Mouse (Mus musculus): ENCODE results near the gene Cryl1.

Gene Cryl1

DNA sequence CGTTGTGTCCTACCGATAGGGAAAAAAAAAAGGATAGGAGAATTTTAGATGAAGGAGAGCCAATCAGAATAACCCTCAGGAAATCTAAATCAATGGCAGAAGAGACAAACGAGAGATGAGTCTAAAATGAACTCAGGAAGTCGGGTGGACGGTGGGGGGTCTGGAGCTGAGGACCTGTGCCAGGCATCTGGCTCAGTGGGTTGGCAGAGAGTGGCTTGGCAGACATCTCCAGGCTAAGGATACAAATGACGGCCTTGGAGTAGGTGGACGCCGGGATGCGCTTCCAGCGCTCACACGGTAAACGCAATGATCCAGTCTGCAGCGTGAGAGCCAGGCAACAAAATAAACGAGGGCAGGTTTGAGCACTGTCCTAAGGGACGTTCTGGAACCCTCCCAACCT, 68.7 kb downstream of the Cryl1 start:
- in situ Hi-C loops (cut with MboI, MseI) = loop anchor here (10.0 kb wide), 1 partner anchor 815 kb away; no protein-coding TSS in a partner anchor

DNA sequence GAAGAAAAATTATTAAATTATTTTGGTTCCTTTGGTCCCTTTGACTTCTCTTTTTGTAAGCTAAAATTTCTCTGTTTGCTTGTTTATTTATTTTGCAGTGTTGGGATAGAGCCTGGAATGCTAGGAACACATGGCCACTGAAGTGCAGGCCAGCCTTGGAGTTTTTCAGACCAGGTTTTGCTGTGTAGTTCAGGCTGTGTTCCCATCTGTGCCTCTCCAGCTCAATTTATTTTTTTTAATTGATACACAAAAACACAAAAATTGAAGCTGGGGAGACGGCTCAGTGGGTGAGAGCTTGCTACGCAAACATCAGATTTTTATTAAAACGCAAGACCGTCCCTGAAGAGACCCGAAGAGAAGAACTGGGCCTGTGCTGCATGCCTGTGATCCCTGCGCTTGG, 71.6 kb downstream of the Cryl1 start:
- in situ Hi-C loops (cut with MboI, MseI) = loop anchor here (10.0 kb wide), 1 partner anchor 818 kb away; no protein-coding TSS in a partner anchor

DNA sequence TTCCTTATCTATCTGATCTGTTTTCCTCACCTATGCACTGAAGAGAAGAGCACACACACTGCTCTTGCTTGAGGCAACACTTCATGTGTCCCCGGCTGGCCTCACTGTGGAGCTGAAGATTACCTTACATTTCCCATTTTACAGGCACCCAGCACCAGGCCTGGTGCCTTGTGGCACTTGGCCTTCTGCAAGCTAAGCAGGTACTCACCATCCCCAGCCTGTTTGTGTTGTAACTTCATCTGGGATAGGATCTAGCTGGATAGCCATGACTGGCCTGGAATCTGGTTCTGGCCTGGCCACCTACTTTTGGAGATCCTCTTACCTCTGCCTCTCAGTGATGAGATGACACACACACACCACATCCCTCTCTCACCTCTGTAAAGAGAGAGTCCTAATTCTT, 79.5 kb downstream of the Cryl1 start:
- in situ Hi-C loops (cut with MboI, MseI) = no loop called here

DNA sequence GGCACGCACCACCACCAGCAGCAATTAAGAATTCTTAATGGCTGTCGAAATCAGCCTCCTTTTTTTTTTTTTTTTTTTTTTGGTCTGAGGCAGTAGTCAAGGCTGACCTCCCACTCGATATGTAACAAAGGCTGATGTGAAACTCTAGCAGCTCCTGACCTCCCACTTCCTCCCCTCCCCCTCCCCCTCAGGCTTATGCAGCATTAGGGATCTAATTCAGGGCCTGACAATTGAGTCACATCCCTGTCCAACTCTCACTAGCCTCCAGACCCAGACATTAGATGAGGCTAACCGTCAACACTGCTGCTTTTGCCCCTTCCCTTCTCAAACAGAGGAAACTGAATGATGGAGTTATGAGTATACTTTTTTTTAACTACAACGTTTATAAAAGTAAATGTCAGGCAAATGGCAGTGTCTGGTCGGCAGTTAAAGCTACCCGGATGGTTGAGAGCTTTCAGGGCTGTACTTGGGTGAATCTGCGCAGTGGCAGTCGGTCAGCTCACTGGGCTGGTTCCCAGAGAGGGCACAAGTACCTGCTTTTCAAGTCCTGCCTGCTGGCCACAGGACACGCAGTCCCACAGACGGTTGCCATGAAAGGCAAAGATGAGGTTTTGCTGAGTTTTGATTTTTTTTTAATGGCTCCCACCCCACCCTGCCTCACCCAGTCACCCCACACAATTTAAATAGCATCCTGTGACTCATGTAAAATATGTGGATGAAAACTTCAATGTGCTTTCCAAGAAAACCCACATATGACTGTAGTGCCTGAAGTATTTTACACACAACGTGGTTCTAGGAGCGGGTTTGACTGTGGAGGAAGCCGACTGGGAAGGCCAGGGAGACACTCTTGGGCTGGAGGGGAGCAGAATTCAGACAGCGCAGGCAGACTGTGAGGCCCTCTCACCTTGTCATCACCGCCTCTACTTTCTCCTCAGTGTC, 81.4 kb downstream of the Cryl1 start:
- in situ Hi-C loops (cut with MboI, MseI) = no loop called here

DNA sequence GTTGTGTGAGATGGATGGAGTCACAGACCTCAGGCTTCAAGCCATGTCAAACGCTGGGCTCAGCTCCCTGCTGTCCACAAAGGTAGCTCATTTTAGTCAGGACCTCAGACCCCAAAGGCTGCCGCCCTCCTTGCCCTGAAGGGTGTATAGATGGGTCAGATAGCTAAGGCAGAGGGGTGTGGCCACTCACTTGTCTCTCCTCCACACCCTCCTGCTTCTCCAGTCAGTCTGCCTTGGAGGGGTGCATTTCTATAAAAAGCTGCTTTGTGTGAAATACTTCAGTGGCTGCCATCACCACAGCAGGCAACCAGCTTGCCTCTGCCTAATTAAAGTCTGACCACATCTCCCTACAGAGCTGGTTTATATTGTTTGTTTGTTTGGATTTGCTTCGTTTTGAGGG, 82.4 kb downstream of the Cryl1 start:
- in situ Hi-C loops (cut with MboI, MseI) = no loop called here

DNA sequence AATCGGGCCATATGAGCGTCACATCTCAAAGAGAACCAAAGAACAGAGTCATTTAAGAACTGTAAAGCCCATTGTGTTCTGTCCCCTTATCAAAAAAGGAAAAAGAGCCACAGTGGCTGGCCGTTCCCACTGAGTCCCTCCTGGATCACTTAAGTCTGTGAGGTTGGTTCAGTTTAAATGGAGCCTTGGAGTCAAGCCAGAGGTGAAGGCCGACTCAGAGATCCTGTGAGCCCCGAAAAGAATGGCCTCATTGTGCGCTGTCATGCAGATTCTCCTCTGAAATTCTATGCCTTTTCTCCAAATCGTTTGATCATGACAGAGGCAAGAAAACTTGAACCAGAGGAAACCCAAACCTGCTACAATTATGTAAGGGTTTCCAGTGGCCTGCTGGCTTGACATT, 82.8 kb downstream of the Cryl1 start:
- in situ Hi-C loops (cut with MboI, MseI) = no loop called here

DNA sequence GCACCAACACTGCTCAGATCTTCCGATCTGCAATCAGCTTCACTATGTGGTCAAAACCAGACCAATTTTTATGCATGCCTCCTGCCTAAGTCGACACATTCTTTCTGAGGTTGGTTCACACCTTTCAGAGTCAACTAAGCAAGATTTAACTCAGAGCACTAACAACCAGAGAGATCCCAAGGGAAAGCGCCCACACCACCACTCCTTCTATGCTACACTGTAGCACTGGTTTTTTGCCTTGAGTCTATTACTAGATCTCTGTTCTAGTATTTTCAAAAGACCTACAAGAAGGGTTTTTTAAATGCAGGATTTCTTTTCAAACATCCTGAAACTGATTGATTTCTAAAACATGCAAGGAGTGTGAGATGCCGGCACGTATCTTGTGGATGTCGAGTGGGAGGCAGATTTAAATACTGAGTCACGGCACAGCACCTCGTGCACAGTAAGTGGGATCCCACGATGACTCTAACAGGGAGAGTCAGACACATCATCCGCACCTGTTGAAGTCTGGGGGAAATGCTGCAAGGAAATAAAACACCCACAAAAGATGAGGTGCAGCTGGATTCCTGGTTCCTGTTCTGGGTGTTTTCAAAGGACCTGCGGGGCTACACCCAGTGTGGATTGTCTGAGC, 96.6 kb downstream of the Cryl1 start:
- in situ Hi-C loops (cut with MboI, MseI) = no loop called here

DNA sequence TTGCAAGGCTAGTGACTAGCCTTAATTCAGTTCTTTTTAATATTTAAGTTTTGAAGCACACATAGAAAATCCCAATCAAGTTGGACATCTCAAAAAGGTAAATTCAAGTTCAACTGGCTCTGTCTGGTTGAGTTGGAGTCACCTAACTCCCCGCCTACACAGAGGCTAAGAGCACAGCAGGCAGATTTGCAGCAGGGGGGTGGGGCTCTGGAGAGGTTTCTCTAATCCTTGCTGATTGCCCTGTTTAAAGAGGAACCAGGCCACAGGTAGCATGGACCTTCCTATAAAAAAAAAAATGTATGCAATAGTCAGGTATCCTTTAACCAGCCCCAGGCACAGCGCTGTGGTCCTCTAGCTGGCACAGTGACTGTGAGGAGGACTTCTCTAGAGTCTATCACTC, 97.8 kb downstream of the Cryl1 start:
- in situ Hi-C loops (cut with MboI, MseI) = no loop called here

DNA sequence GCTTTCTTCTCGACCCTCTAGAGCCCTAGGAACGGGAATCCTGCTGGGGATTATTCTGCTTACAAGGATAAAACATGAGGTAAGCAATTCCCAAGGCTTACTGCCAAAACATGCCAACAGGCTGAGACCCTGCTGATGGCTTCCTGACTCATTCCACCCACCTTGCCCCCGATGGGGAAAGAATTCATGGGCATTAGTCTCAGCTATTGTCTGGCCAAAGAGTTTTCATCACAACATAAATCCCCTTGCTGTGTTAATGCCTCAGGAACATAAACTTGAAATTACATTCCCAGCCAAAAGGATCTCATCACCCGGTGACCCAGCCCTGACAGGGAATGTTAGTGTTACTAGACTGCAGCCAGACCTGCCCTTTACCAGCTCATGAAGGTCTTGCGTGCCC, 100.7 kb downstream of the Cryl1 start:
- in situ Hi-C loops (cut with MboI, MseI) = no loop called here

DNA sequence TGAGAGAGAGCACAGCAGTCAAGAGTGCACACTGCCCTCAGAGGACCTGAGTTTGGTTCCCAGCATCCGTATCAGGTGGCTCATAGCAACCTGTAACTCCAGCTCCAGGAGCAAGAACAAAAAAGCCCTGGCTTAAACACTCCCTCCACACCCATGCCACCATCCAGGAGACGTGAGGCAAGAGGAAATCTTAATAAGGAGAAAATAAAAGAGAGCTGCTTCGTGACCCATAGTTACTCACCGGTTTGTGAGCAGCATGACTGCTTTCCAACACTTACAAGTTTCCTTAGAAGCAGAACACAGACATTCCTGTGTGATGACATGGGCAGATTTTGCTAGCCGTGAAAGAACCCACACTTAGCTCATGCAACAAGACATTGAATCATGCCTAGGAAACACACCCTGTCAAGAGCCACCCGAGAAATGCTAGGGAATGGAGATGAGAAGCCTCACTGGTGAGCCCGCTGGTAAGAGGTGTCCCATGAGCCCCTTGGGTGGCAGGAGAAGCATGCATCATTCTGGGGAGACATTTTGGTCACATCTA, 106.9 kb downstream of the Cryl1 start:
- in situ Hi-C loops (cut with MboI, MseI) = no loop called here

DNA sequence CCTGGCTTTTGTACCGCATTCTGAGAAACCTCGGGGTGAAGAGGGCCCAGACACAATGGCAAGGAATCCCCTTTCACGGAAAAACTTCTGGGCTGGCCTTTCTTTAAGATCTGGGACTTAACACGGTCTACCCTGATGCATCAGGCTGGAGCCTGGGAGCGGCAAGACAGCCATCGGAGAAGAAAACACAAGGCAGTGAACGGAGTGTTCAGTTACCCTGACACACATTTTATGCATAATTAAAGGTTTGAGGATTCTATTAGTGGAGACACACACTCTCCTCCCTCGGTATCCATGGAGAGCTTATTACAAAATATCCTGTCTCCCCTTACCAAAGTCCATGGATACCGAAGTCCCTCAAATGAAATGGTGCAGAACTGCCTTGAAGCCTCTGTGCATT, 109.2 kb downstream of the Cryl1 start:
- in situ Hi-C loops (cut with MboI, MseI) = no loop called here

DNA sequence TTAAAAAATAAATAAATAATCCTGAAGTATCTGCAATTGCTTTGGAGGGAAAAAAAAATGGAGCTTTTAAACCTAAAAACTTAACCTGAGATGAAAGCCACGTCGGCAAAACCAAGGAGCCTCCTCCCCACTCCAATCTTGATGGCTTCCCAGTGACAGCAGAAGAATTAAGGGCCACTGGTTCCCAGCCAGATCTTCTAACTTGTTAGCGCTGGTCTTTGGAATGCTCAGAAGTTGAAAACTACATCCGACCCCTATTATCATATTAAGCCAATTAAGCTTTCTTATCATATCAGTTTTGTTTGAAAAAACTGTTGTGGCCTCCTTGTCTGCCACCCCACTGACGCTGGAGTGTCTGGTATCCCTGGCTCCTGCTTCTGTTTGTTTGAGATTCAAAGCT, 114.5 kb downstream of the Cryl1 start:
- in situ Hi-C loops (cut with MboI, MseI) = no loop called here

DNA sequence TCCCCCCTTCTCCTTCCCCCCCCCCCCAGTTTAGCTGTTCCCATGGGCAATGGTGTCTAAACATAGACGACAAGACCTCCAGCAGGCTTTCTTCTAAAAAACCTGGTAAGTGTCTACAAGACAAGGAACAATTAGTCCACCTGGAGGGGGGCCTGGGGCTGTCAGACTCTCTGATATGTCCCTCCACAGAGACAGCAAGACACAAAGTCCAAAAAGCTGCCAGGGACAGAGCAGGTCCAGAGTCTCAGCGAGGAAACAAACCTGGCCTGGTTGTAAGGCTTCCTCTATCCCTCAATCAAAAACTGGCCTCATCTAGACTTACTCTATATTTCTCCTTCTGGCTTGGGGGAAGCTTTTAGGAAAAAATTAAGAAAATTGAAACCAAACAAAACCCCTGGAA, 115.7 kb downstream of the Cryl1 start:
- in situ Hi-C loops (cut with MboI, MseI) = no loop called here

DNA sequence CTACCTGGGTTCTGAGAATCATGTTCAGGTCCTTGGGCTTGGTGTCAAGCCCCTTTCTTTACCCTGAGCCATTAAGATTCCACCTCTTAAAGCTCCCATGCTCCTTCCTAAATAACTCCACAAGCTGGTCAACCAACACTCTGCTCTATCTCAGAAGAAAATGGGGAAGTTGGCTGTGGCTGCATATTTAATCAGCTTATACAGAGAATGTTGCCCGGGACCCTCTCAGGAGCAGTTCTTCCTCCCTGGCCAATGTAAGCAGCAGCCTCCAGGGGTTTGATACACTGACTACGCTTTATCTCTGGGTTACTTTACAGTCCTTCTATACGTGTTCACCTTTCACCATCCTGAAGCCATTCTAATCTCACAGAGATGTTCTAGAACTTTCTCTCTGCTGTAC, 117.5 kb downstream of the Cryl1 start:
- in situ Hi-C loops (cut with MboI, MseI) = no loop called here

DNA sequence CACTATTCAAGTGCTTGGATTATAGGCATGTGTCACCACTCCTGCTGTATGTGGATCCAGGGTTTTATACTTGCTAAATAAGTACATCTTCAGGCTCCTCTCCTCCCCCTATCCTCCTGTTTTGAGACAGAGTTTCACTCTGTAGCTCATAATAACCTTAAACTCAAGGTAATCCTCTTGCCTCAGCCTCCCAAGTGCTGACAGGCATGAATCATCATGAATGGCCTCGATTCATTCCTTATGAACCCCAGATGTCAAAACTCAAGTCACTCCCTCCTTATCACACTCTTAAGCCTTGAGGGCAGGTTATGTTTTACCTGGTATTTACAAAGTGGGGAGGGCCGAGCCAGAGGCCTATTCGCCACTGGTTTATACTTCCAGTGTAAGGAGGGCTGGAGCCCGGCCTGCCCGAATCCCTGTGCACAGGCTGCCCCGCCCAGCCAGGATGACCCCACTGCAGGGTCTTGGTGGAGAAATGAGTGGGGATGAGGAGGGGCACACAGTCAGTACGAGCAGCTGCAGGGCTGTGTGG, 121.8 kb downstream of the Cryl1 start:
- in situ Hi-C loops (cut with MboI, MseI) = no loop called here

DNA sequence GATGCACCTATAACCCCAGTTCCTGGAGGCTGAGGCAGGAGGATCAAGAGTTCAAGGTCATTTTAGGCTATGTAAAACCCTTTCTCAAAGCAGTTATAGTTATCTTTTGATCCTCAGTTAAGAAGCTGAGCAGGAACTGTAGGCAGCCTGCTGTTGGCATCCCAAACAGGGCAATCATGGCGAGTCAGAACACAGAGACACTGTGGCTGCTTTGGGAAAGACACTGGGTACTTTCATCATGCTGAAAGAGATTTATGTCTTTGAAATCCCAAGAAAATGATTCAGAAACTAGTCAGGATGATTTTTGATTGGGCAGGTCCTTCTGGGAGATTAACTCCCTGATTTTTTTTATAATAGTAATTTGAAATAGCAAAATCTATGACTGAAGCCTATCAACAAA, 126.0 kb downstream of the Cryl1 start:
- in situ Hi-C loops (cut with MboI, MseI) = no loop called here

DNA sequence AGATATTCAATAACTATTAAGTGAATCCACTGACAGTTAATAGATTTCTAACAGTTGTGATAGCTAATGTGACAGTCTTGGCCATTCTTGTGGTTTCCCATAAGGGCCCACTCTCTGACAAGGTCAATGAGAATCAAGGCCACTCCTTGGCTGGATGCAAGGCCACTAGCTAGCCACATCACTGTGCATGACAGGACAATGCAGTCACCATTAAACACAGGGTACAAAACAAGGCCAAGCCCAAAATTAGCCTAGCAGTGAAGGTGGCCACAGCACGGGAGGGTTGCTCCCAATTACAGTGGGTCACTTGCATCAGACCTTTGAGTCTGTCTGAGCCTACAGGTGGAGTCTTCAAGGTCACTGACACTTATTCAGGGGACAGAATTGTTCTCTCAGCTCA, 126.5 kb downstream of the Cryl1 start:
- in situ Hi-C loops (cut with MboI, MseI) = no loop called here

DNA sequence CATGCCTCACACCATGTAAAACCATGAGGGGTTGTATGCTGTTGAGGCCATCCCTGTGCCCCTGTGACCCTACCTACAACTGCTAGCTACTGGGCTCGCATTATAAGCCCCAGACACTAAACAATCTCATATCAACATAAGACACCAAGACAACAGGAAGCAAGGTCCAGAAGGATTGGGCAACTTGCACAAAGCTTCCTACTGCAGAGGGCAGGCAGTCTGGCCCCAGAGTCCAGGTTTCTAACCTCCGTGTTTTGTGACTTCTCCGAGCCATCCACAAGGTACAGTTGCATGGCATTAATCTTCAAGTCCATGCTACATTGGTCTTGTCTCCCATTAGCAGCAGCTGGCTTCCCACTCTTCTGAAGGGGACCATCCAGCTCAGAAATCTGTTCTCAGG, 129.4 kb downstream of the Cryl1 start:
- in situ Hi-C loops (cut with MboI, MseI) = loop anchor here (10.0 kb wide), 1 partner anchor 284 kb away; no protein-coding TSS in a partner anchor

DNA sequence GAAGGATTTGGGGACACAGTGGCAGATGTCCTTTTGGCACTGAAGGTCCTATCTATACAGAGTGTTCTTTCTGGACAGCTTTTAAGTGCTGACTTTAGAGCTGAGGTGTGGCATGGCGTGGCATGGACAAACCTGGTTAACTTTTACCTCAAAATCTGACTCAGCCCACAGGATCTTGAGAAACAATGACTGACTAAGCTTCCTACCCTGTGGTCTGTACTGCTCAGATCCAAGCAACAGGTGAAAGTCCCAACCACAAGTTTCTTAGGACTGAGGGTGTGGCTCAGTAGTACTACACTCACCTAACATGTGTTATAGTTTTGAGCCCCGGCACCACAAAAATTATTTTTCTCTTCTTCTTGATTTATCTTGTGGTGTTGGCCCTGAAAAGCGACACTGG, 130.0 kb downstream of the Cryl1 start:
- in situ Hi-C loops (cut with MboI, MseI) = loop anchor here (10.0 kb wide), 1 partner anchor 284 kb away; no protein-coding TSS in a partner anchor

DNA sequence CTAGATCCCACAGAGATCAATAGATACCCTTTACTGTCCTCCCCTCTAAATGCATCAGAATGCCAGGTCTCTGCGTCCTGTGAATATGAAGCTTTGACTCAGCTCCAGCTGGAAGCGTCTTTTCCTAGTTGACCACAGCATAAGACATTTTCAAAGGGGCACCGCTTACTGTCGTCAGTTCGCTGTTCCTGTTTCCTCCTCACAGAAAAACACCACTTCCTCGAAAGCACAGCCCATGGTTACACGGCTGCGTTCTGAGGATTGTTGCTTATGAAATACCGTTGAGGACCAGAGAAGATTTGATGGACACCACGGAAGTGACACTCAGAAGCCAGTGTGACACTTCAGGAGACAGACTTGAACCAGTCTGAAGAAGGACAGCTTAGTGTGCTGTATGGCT, 134.4 kb downstream of the Cryl1 start:
- in situ Hi-C loops (cut with MboI, MseI) = loop anchor here (10.0 kb wide), 1 partner anchor 279 kb away; no protein-coding TSS in a partner anchor

DNA sequence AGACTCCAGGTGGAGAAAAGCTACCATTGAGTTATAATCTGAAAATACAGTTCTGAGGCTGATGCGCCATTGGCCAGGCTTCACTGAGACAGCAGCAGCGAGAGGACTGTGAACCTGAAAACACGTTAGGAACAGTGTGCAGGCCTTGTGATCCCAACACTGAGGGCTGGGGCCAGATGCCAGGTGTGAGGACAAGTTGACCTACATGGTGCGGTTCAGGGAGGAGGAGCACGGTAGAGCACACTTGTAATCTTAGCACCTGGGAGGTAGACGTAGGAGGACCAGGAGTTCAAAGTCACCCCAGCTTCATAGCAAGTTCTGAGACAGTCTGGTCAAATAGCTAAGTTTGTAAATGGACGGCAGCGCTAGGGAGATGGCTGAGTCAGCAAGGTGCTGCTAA, 139.0 kb downstream of the Cryl1 start:
- in situ Hi-C loops (cut with MboI, MseI) = no loop called here

DNA sequence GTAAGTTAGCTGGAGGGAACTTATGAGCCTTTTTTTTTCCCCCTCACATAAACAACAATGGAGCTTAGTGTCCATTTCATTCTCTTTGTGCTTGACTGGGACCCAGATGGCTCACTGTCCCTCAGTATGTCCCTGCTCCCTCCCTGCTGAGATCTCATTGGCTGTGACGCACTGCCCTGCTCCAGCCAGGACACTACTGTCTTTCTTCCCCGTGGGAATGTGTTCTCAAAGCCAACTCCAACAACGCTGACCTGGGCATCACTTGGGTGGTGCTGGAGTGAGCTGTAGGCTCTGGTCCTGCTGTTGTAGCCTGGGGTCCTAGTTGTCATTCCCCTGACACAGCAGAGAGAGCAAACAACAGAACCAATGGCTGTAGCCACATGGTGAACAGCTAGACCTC, 149.7 kb downstream of the Cryl1 start:
- in situ Hi-C loops (cut with MboI, MseI) = no loop called here

All from regulatory T cell (primary cell).